Mouse (Mus musculus) CH12.LX (cell line): ENCODE measurements around the gene Dglucy.

Experiments
- CTCF ChIP-seq, 2 experiments: IDR thresholded peaks in 1 of 2; conservative IDR thresholded peaks in 1 of 2; 2 replicates each; pipeline ENCODE4 v1.5.1; 2011 to 2012; ENCODE audit warnings: low read depth in 2 of 2, low read length in 2 of 2, improper control_type of control experiment in 1 of 2, inconsistent platforms in 1 of 2, mild to moderate bottlenecking in 1 of 2, moderate library complexity in 1 of 2
- EP300 ChIP-seq: IDR thresholded peaks from 2 replicates; pipeline ENCODE4 v1.6.1; 2011; ENCODE audit warnings: low read length, improper control_type of control experiment
- KAT2A ChIP-seq: IDR thresholded peaks from 2 replicates; pipeline ENCODE4 v1.6.1; 2012; ENCODE audit warnings: low read length, improper control_type of control experiment, inconsistent platforms; ENCODE audit not compliant: insufficient replicate concordance
- MAX ChIP-seq: IDR thresholded peaks from 2 replicates; pipeline ENCODE4 v1.6.1; 2011; ENCODE audit warnings: low read length, improper control_type of control experiment
- MXI1 ChIP-seq: IDR thresholded peaks from 2 replicates; pipeline ENCODE4 v1.6.1; 2011; ENCODE audit warnings: mild to moderate bottlenecking, low read depth, low read length, improper control_type of control experiment

GRCm38 (mm10) chr12:100936116-100936515, 157.3 kb downstream of the Dglucy start:
- TF ChIP-seq MAX (no peak), CTCF (conservative IDR thresholded peaks at IDR 0.05 in 1 of 2, IDR thresholded peaks at IDR 0.05 in 1 of 2; ENCODE audit: low read depth in 2 of 2, low read length in 2 of 2) (peak; percentile 90 to 91), KAT2A (no peak), EP300 (no peak), MXI1 (no peak)
